Mouse (Mus musculus): ENCODE data around the gene Rack1.

DNA sequence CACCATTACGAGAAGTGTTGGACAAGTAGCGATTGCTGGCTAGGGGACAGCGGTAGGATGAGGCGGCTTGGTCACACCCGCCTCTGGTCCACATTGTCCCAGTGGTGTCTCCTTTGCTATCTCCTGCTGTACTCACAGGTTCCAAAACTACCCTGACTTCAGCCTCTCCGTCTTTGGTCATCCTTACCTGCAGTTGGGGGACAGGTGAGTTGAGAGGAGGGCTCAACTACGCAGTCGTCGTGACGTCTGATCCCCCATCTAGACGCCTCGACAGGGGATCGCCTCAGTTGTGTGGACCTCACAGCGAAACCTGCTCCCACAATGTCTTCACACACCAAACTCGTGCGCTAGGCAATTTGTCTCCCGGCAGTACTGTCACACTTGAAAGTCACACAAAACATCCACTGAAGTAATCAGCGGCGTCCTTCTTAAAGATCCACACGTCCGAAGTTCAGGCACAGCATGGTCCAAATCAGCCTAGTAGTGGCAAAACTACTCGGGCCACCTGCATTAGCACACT, 24.2 kb downstream of the Rack1 start:
- TF ChIP-seq POLR2A (IDR thresholded peaks at IDR 0.05; ENCODE audit: borderline replicate concordance, extremely low read depth, low read depth, low read length) (no peak), CTCF (IDR thresholded peaks at IDR 0.05; ENCODE audit: insufficient read depth, low read length) (no peak)
